Mouse (Mus musculus) kidney, adult 2 months (tissue): Measurements from ENCODE around the gene Lrmda.

Experiments used
- CTCF ChIP-seq: fragments of 200-500 bp; conservative IDR thresholded peaks from 2 replicates; pipeline ENCODE4 v1.5.1; 2011; ENCODE audit warnings: low read depth, mild to moderate bottlenecking, control low read depth, low read length, moderate library complexity, mixed read lengths; ENCODE audit not compliant: insufficient read depth, insufficient read length
- POLR2A ChIP-seq: fragments of 200-500 bp; IDR thresholded peaks from one replicate; pipeline ENCODE4 v1.6.1; 2011; ENCODE audit warnings: low read depth, low read length, control low read depth

DNA sequence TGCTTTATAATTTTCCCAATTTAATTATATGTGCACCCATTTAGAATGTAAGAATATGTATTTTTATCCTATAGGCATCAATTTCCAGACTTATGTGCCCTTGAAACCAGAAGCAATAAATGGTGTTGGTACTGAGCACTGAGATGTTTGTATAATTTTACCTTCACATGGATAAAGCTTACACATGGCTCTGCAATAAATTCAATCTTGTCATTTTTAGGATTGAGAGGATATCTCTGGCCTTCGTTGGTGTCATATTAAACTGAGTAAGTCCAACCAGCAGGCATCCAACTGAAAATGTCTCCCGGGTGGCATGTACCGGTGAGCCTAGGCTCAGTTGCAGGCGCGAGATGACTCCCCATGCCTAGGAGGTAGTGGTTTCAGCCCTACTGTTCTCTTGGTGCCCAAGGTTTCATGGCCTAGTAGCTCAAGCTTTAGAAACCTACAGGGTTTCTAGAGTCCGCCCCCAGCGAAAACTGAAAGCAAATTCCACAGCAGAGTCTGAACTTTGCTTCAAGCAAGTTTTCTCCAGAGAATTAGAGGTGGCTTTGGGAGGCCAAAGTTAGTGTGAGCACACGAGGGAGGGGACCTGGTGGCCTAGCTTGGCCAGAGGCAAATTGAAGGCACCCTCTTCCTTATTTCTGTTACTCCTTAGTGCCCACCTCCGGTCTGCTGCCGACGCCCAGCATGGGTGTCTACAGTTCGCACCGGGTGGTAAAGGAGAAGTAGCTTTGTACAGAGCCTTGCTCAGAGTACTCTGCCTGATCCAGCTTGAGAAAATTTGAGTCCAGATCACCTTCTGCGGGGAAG lies 26.1 kb upstream of the Lrmda start:
- no peak for TF ChIP-seq POLR2A
- TF ChIP-seq CTCF, result no peak
